Comparison of ENCODE assay signal across 8 mouse cellular contexts in genomic region chr11:80428381-80429008, GRCm38 (mm10). TPM values are rescaled to one million over a fixed set of nuclear protein-coding genes. Genes with fewer than 3 reads are reported as not detected.
DNase-seq lines count a peak whose midpoint lies in the region; ATAC-seq and TF ChIP-seq lines count a peak whose summit lies in the region.

Gene Psmd11, plus strand, starts transcription at chr11:80428615.

- H3K27me3 ChIP-seq in megakaryocyte, embryonic 14.5 days (replicated peaks) = no peaks in the 10 kb centered on the region

- peak; percentile 99 for ATAC-seq in activated CD4-positive, CD25-positive, alpha-beta regulatory T cell, adult 4 months

- 0 out of 2 replicates have a peak, but pooled peaks have one; percentile 57 for TF ChIP-seq POLR2A in cortical plate, adult 2 months (IDR thresholded peaks at IDR 0.05; ENCODE audit: extremely low read depth, insufficient read depth, low read length)

- DNase-seq in gastrocnemius, adult 8-10 months (ENCODE audit: low spot score in 2 of 2) = peak; percentile 91 to 95
- peak; percentile 70 for DNase-seq in hindlimb bud, embryonic 11.5 days (ENCODE audit: extremely low spot score, low read depth, low spot score)
- DNase-seq in left cerebral cortex, adult 8-10 months (ENCODE audit: low spot score in 2 of 2) = peak; percentile 76 to 97
- peak; percentile 98 for DNase-seq in right cerebral cortex, postnatal 10 days (ENCODE audit: low spot score in 2 of 2)
- peak; percentile 89 for DNase-seq in urinary bladder, postnatal 25 days (ENCODE audit: low spot score)

- H3K27ac ChIP-seq in cortical plate, adult 2 months (ENCODE audit: insufficient read depth, low read length) = peak within 1 kb of the TSS; percentile 95

- peaks cover 2% of the 10 kb centered on the region; the same call in 1 of the 2 replicates for H3K4me1 ChIP-seq in cortical plate, adult 2 months (ENCODE audit: control insufficient read depth, insufficient read depth, low read length)
- peaks cover 31% of the 10 kb centered on the region for H3K4me1 ChIP-seq in megakaryocyte, embryonic 14.5 days

- TF ChIP-seq CTCF in cortical plate, adult 2 months (IDR thresholded peaks at IDR 0.05; ENCODE audit: extremely low read depth, insufficient read depth, low read length) = peak; percentile 57

- peak within 1 kb of the TSS; percentile 95 for H3K4me3 ChIP-seq in cortical plate, adult 2 months (ENCODE audit: insufficient read depth, low read length)
- H3K4me3 ChIP-seq in megakaryocyte, embryonic 14.5 days (replicated peaks) = peak within 1 kb of the TSS; percentile 96

- H3K9me3 ChIP-seq in megakaryocyte, embryonic 14.5 days = no peaks in the 10 kb centered on the region

- peaks cover 18% of the 10 kb centered on the region for H3K36me3 ChIP-seq in megakaryocyte, embryonic 14.5 days (replicated peaks; ENCODE audit: low read length)

RNA-seq across cellular contexts. Expression of gene Psmd11, which starts in this region (rescaled TPM):
- polyA plus RNA-seq in activated CD4-positive, CD25-positive, alpha-beta regulatory T cell, adult 4 months (2017; shearing (Covaris generic)) = 100 to 1,000 TPM; 273 to 307 TPM
- polyA plus RNA-seq in cortical plate, adult 2 months (2012; rRNA removed) = 63.5 and 67.0 TPM in 2 replicates
- 100 to 1,000 TPM; 141 to 162 (median 148) TPM for total RNA-seq in gastrocnemius, adult 8-10 months (2022)
- total RNA-seq in left cerebral cortex, adult 8-10 months (2022) = 100 to 1,000 TPM in 1 of 4 experiments, 10 to 100 TPM in 3; 93.9 to 105 (median 97.8) TPM
- polyA plus RNA-seq in megakaryocyte, embryonic 14.5 days (2012; ENCODE audit: insufficient read depth, low replicate concordance) = 11.2 and 54.6 TPM in 2 replicates

Comparison
In these comparisons a context has a peak if more than half of its experiments do, and no peak if none do; other contexts are left out.
1. Peak in every context shown above with its lines: DNase-seq, ATAC-seq, H3K4me3 ChIP-seq and H3K27ac ChIP-seq.